Mouse (Mus musculus): ENCODE data around the gene Dhrs4.
A peak's percentile ranks its signal among the peaks of the same experiment; 100 is the strongest.

The Dhrs4 gene

GRCm38 (mm10) chr14:55486836-55487235 lies 8.3 kb downstream of the Dhrs4 start:
- no peak for DNase-seq (ENCODE audit: low spot score)

- no peak for DNase-seq (ENCODE audit: low spot score)
Observed at GRCm38 (mm10) chr14:55490361-55491201, 12.0 kb downstream of the Dhrs4 start, which contains the start of gene Carmil3. TSS of gene Carmil3 (plus strand) at chr14:55490651.

DNA sequence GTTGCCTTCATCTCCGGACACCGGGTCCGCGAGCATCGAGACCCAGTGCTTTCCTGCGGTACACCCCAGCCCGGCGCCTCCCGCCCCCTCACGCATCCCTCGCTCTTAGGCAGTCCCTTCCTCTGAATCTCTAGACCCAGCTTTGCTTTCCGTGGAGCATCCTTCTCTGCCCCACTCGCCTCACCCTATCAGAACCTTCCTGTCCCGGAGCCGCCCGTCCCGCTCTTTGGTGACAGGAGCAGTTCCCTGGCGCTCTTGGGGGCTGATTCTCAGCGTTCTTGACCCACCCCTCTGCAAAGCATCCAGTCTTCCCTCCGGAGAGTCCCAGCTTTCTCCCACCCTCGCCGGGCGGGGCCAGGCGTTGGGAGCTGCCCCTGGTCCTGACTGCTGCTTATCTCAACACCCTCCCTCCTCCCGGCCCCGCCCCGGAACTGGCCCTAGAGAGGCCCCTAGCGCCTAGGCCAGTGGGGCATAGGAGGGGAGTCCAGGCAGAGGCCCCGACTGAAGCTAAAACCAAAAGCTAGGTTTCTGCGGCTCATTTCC lies 12.8 kb downstream of the Dhrs4 start:
- peak; percentile 4 for DNase-seq (ENCODE audit: low spot score)

DNA sequence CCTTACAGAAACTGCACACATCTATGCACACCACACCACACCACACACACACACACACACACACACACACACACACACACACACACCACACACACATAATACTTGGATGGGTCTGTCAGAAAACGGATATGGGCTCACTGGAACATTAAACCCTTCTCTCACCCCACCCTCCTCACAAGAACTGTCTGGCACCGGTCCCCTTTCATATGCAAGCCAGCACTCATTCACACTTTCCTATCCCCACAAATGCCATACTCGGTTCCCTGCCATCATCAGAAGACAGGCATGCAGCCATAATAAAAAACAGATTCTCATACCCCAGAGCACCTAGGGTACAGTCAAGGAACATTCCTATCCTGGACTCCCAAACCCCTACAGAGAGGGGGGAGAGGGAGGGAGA lies 13.5 kb downstream of the Dhrs4 start:
- DNase-seq (ENCODE audit: low spot score), result no peak

DNA sequence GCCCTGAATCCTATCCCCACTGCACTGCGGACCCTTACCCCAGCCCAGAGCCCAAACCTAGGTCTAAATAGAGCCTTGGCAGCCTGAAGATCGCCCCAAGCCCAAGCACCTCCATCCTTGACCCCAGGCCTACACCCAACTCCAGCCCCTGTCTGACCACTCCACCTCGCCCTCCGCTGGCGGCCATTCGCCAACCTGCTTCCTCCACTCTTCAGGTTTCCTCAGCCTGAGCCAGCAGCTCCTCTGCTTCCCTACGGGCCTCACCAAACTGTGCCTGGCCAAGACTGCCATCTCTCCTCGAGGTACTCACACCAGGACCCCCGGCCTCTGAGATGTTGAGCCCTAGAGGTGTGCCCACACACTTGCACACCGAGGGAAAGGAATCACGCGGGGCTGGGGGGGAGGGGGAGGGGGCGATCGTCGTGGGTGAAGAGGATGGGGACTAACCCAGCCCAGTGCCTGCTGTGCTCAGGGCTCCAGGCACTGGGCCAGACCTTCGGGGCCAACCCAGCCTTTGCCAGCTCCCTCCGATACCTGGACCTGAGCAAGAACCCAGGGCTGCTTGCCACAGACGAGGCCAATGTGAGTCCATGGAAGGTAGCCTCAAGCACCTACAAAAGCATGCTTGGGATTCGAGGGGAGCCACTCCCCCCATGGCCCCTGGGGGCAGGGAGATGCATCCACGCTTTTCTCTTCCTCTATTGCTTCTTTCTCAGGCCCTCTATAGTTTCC lies 17.1 kb downstream of the Dhrs4 start:
- no peak for DNase-seq (ENCODE audit: low spot score)

DNA sequence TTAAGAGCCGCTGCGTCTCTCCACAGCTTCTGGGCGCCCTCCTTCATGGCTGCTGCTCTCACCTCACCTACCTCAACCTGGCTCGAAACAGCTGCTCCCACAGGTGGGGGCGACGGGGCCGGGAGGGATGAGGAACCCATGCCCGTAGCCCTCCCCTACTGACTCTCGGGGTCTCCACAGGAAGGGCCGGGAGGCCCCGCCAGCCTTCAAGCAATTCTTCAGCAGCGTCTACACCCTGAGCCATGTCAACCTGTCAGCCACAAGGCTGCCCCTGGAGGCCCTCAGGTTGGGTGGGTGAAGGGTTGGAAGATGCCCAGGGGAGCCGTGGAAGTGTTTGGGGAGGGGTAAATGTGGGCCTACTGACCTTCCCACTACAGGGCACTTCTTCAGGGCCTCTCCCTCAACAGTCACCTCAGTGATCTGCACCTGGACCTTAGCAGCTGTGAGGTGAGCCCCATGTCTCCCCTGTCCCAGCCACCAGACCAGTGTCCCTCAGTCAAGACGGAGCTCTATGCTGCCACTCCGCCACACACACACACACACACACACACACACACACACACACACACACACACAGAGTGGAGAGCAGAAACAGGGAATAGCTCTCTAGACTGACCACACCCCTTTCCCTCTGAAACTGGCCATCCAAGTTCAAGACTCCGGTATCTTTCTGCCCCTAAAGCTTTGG lies 18.3 kb downstream of the Dhrs4 start:
- DNase-seq (ENCODE audit: low spot score), result no peak

DNA sequence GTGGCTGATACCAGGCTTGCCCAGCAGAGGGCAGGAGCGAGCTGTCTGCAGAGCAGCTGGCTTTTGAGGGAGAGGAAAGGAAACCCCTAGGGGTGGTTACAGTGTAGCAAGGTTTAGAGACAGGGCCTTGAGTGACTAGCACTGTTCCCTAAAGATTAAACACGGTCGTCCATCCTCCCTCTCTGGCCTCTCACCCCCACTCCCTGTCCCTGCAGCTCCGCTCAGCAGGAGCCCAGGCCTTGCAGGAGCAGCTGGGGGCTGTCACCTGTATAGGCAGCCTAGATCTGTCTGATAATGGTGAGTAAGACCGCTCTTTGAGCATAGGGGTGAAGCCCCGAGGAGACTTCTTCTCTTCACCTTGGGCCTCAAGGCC lies 18.9 kb downstream of the Dhrs4 start:
- peak; percentile 64 for DNase-seq (ENCODE audit: low spot score)

DNA sequence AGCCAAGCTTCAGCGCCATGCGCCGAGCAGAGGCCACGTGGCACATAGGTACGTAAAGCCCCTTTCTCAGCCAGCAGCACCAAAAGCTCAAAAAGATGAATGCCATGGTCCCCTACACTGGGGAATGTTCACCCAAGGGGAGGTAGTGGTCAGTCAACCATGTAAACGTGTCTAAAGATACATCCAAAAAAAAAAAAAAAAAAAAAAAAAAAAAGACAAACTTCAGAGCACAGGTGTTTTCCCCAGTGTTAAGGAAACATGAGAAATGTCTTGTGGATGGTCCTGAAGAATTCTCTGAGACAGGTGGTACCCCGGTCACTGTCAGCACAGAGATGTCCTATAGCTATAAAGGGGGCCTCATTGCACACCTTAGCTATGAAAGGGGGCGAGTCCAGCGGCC lies 27.1 kb downstream of the Dhrs4 start:
- DNase-seq (ENCODE audit: low spot score), result no peak

DNA sequence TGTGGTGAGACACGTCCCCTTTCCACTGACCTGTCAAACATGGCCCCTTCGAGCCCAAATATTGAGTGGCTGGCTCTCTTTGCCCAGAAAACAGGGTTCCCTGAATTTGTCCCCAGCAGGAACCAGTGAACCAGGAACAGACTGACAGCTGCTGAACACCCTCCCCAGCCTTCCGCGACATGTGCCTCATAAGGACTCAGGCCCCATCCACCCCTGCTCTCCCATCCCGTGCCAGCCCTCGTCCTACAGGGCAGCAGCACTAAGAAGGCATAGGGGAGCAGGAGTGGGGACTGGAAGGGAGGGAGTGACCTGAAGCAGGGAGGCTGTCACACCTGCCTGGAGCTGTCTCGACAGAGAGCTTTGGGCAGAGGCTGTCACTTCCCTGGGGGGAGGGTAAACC lies 29.2 kb downstream of the Dhrs4 start:
- no peak for DNase-seq (ENCODE audit: low spot score)

DNA sequence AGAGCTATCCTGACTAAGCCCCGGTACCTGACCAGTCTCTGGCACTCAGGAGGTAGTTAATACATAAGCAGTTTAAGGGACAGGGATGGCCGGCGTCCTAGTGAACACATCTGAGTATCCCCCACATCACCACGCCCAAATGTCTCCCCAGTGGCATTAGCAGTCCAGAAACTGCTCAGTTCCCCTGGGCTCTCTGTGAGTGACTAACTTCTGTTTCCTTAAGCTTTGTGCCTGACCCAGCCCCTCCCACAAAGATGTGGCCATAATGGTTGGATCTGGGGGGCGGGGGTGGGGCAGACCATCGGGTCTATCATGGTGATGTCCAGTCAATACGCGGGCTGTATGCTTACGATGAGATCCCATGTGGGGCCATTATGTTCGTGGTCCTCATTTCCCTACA lies 31.0 kb downstream of the Dhrs4 start:
- DNase-seq (ENCODE audit: low spot score), result no peak

GRCm38 (mm10) chr14:55510125-55510731 lies 31.7 kb downstream of the Dhrs4 start, which contains the start of gene Cpne6:
TSS of gene Cpne6 (plus strand) at chr14:55510445.
- no peak for DNase-seq (ENCODE audit: low spot score)

GRCm38 (mm10) chr14:55511037-55511436 lies 32.5 kb downstream of the Dhrs4 start:
- no peak for DNase-seq (ENCODE audit: low spot score)

DNA sequence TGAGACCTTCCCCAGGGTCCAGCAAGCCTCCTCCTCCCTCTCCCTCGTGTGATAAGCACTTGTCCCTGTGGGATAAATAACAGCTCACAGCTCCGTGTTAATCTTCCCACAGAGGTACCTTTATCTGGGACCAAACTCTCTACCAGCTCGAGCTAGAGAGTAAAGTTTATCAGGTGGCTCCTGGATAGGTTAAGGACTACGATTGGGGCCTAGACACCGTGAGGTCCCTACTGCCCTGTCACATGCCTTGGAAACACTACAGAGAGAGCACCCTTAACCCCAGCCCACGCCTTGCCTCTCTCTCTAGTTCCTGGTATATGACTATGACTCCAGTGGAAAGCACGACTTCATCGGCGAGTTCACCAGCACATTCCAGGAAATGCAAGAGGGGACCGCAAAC lies 35.4 kb downstream of the Dhrs4 start:
- no peak for DNase-seq (ENCODE audit: low spot score)

GRCm38 (mm10) chr14:55515846-55516245 lies 37.3 kb downstream of the Dhrs4 start:
- DNase-seq (ENCODE audit: low spot score), result no peak

- no peak for DNase-seq (ENCODE audit: low spot score)
Observed at GRCm38 (mm10) chr14:55518897-55519296, 40.3 kb downstream of the Dhrs4 start.

- peak; percentile 9 for DNase-seq (ENCODE audit: low spot score)
Observed at GRCm38 (mm10) chr14:55519604-55520003, 41.0 kb downstream of the Dhrs4 start.

GRCm38 (mm10) chr14:55520451-55521361 lies 42.1 kb downstream of the Dhrs4 start:
- DNase-seq (ENCODE audit: low spot score), result no peak

DNA sequence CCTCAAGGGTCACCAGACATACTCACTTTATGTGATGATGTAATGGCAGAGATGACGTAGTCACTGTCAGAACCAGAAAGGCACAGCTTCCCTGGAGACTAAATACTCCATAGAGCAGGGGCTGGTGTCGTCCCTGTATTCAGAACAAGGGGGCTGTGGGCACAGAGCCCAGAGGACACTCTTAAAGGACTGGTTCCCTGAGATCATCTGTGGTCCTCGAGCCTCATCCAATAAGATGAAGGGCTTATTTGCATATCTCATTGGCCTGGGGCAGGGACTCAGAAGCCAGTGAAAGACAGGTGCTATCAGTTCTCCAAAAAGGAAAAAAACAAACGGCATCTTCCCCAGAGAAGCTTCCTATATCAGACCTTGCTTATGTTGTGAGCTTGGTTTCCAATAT lies 45.5 kb downstream of the Dhrs4 start:
- no peak for DNase-seq (ENCODE audit: low spot score)

- DNase-seq (ENCODE audit: low spot score), result no peak
Observed at GRCm38 (mm10) chr14:55524785-55525184, 46.2 kb downstream of the Dhrs4 start, which contains the start of gene Nrl. TSS of gene Nrl (minus strand) at chr14:55524981.

DNA sequence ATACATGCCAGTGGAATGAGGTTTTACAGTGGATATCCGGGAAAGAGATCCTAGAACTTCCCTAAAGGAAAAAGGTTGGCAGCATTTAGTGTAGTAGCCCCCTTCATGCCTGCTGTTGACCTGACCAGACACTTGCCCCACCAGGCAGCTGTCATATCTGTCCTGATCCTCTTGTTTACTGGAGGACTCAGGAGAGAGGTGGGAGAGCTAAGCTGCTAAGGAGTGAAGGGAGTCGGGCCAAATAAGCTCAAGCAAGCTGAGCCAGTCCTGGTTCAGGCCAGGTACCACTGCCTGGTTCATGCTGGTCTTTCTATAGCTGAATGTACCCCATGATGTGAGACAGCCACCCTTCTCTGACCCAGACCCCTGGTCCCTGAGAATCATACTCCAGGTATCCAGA lies 48.1 kb downstream of the Dhrs4 start:
- DNase-seq (ENCODE audit: low spot score), result no peak

DNA sequence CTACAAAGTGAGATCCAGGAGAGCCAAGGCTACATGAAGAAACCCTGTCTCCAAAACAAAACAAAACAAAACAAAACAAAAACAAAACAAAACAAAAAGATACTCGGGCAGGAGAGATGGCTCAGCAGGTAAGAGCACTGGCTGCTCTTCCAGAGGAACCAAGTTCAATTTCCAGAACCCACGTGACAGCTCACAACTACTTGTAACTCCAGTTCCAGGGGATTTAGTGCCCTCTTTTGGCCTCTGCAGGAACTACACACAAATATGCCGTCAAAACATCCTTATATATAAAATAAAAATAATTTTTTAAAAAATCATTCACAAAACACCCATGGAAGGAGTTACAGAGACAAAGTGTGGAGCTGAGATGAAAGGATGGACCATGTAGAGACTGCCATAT lies 49.4 kb downstream of the Dhrs4 start:
- DNase-seq (ENCODE audit: low spot score), result peak; percentile 12

Measured in adipocyte (in vitro differentiated cells).